ENCODE assay signal across 8 mouse cellular contexts in the genomic region with DNA sequence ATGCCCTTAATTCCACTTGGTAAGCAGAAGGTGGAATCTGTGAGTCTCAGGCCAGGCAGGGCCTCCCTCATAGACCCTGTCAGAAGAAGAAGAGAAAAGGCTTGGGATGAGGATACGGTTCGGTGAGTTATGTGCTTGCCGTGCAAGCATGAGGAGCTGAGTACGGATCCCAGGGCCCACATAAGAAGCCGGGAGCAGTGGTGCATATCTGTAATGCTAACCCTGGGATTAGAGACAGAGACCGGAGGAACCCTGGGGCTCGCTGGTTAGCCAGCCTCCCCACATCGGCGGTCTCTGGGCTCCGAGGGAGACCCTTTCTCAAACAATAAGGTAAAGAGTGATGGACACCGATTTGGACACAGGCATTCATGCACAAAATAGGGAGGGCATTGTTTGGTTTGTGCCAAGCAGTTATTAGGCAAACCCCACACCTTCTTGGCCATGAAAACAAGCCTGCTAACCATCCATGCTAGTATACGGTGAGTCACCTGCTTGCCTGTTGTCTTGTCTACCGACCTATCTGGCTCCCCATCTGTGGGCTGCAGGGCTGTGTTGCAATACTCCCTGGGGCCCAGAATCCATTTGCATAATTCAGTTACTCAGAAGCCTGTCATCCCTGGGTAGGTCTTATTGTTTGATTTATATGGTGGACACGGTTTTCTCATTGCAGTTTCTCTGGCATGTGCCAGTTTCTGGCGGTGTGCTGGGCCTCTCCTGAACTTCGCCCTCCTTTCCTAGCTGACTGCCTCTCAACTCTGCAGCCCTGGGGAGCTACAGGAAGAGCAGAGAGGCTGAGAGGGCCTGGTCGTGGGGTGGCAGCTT. TPM values are rescaled to one million over a fixed set of nuclear protein-coding genes. Genes with fewer than 3 reads are reported as not detected.
DNase-seq lines count a peak whose midpoint lies in the region; ATAC-seq and TF ChIP-seq lines count a peak whose summit lies in the region.
"Had no signal": no experiment of that assay in that cellular context is flagged by ENCODE, and none has a peak within 500 bp of the region (broad histone marks: within the 10 kb centered on the region; RNA-seq: fewer than 3 reads in every experiment).

No protein-coding gene starts in this region.

- TF ChIP-seq CTCF in C2C12 (IDR thresholded peaks at IDR 0.05; ENCODE audit: control insufficient read depth, insufficient read depth, insufficient read length), result no peak
- TF ChIP-seq CTCF in liver, postnatal 0 days (IDR thresholded peaks at IDR 0.05; ENCODE audit: low read depth), result no peak
- TF ChIP-seq CTCF in left cerebral cortex, adult 2 months (IDR thresholded peaks at IDR 0.05), result no peak

- H3K79me2 ChIP-seq in C2C12 (ENCODE audit: control insufficient read depth, insufficient read depth), result peaks cover 73% of the 10 kb centered on the region

- DNase-seq in adipocyte (ENCODE audit: low spot score), result peak; percentile 79
- DNase-seq in liver, postnatal 0 days, result no peak
- DNase-seq in left cerebral cortex, adult 2 months (ENCODE audit: extremely low spot score in 1 of 2, low spot score in 2 of 2), result no peak
- no peak for DNase-seq in forebrain, embryonic 14.5 days (ENCODE audit: low spot score)

- 67% methylated on average over 17 of the region's 17 CpGs for WGBS in intestine, embryonic 16.5 days
- WGBS in liver, postnatal 0 days (ENCODE audit: insufficient replicate concordance), result 57% methylated on average over 17 of the region's 17 CpGs
- WGBS in forebrain, embryonic 14.5 days, result 43% methylated on average over 17 of the region's 17 CpGs

- H3K4me1 ChIP-seq in intestine, embryonic 16.5 days (ENCODE audit: control insufficient read depth, insufficient read depth, low read length), result peaks cover 27% of the 10 kb centered on the region
- H3K4me1 ChIP-seq in liver, postnatal 0 days (ENCODE audit: insufficient read depth), result peaks cover 51% of the 10 kb centered on the region
- peaks cover 4% of the 10 kb centered on the region for H3K4me1 ChIP-seq in forebrain, embryonic 14.5 days (ENCODE audit: control insufficient read depth, insufficient read depth, low read length)

- peak overlapping the region; percentile 91 for H3K27ac ChIP-seq in intestine, embryonic 16.5 days (ENCODE audit: low read length)
- H3K27ac ChIP-seq in liver, postnatal 0 days (ENCODE audit: low read depth), result peak overlapping the region; percentile 72
- H3K27ac ChIP-seq in left cerebral cortex, adult 2 months, result no peak overlapping the region
- H3K27ac ChIP-seq in forebrain, embryonic 14.5 days (ENCODE audit: low read depth, low read length), result no peak overlapping the region
- H3K27ac ChIP-seq: macrophage had no signal

- no peak for TF ChIP-seq EP300 in liver, postnatal 0 days (IDR thresholded peaks at IDR 0.05; ENCODE audit: low read depth)

- H3K4me2 ChIP-seq in intestine, embryonic 16.5 days (ENCODE audit: low read depth, low read length), result peak overlapping the region; percentile 14
- H3K4me2 ChIP-seq in liver, postnatal 0 days (ENCODE audit: low read depth, low read length), result peak overlapping the region; percentile 24; the same call in 1 of the 2 replicates
- H3K4me2 ChIP-seq in forebrain, embryonic 14.5 days (ENCODE audit: low read length), result no peak overlapping the region

- peak; percentile 87 for ATAC-seq in intestine, embryonic 16.5 days
- peak; percentile 35 for ATAC-seq in liver, postnatal 0 days
- no peak for ATAC-seq in monocyte, adult 5-6 weeks (replicated peaks; ENCODE audit: insufficient number of reproducible peaks, low FRiP score, low TSS enrichment, poor library complexity, severe bottlenecking)
- no peak for ATAC-seq in forebrain, embryonic 14.5 days

- no peak overlapping the region for H3K4me3 ChIP-seq in C2C12 (ENCODE audit: insufficient read depth, poor library complexity, severe bottlenecking)
- no peak overlapping the region for H3K4me3 ChIP-seq in intestine, embryonic 16.5 days (ENCODE audit: low read length)
- H3K4me3 ChIP-seq in liver, postnatal 0 days (ENCODE audit: low read depth, low read length), result no peak overlapping the region
- H3K4me3 ChIP-seq in left cerebral cortex, adult 2 months, result no peak overlapping the region
- no peak overlapping the region for H3K4me3 ChIP-seq in forebrain, embryonic 14.5 days (ENCODE audit: low read depth, low read length)

- H3K27me3 ChIP-seq in C2C12 (ENCODE audit: control insufficient read depth, insufficient read depth, insufficient read length), result no peaks in the 10 kb centered on the region
- no peaks in the 10 kb centered on the region for H3K27me3 ChIP-seq in intestine, embryonic 16.5 days (replicated peaks; ENCODE audit: control insufficient read depth, insufficient read depth, low read length)
- no peaks in the 10 kb centered on the region for H3K27me3 ChIP-seq in liver, postnatal 0 days (ENCODE audit: insufficient read depth, low read length)
- H3K27me3 ChIP-seq in forebrain, embryonic 14.5 days (replicated peaks; ENCODE audit: control insufficient read depth, insufficient read depth, low read length), result no peaks in the 10 kb centered on the region

- peaks cover 15% of the 10 kb centered on the region for H3K79me3 ChIP-seq in C2C12 (ENCODE audit: low read depth)

- no peaks in the 10 kb centered on the region for H3K9me3 ChIP-seq in intestine, embryonic 16.5 days (ENCODE audit: control insufficient read depth, low read length)
- no peaks in the 10 kb centered on the region for H3K9me3 ChIP-seq in liver, postnatal 0 days (ENCODE audit: low read length)
- H3K9me3 ChIP-seq in forebrain, embryonic 14.5 days (replicated peaks; ENCODE audit: control insufficient read depth, low read length), result no peaks in the 10 kb centered on the region

- peak overlapping the region; percentile 10 for H3ac ChIP-seq in C2C12 (ENCODE audit: control insufficient read depth, insufficient read length, low read depth)

- intact Hi-C loops in left cerebral cortex, adult 2 months (cut with DNase I), result no loop called here

- H3K9ac ChIP-seq in intestine, embryonic 16.5 days (ENCODE audit: low read depth, low read length), result 0 out of 2 replicates have a peak overlapping the region, but pooled peaks have one; percentile 14
- 0 out of 2 replicates have a peak overlapping the region, but pooled peaks have one; percentile 21 for H3K9ac ChIP-seq in liver, postnatal 0 days (replicated peaks)
- H3K9ac ChIP-seq in forebrain, embryonic 14.5 days (ENCODE audit: low read length), result no peak overlapping the region

- H3K36me3 ChIP-seq in C2C12 (ENCODE audit: control insufficient read depth, insufficient read depth), result no peaks in the 10 kb centered on the region
- no peaks in the 10 kb centered on the region for H3K36me3 ChIP-seq in intestine, embryonic 16.5 days (ENCODE audit: control insufficient read depth, insufficient read depth, low read length)
- peaks cover 2% of the 10 kb centered on the region for H3K36me3 ChIP-seq in liver, postnatal 0 days (replicated peaks; ENCODE audit: insufficient read depth, low read length)
- H3K36me3 ChIP-seq in forebrain, embryonic 14.5 days (ENCODE audit: control insufficient read depth, insufficient read depth, low read length), result no peaks in the 10 kb centered on the region

TF ChIP-seq in C2C12, 6 proteins besides CTCF, POLR2A, EP300 and RAD21:
- TF ChIP-seq CEBPB (IDR thresholded peaks at IDR 0.05; ENCODE audit: low read depth) (peak; percentile 99), USF1 (IDR thresholded peaks at IDR 0.05; ENCODE audit: low read depth) (no peak), MYOD1 (IDR thresholded peaks at IDR 0.05; ENCODE audit: control insufficient read depth, insufficient read length, low read depth) (peak; percentile 44), MYOG (IDR thresholded peaks at IDR 0.05; ENCODE audit: control insufficient read depth, extremely low read depth, insufficient read length) (no peak), MAX (IDR thresholded peaks at IDR 0.05) (peak; percentile 75), FOSL1 (IDR thresholded peaks at IDR 0.05; ENCODE audit: insufficient read depth, low read length, poor library complexity, severe bottlenecking) (peak; percentile 25)

RNA-seq across cellular contexts. Expression of gene Cpt1a, which starts 11.8 kb away (rescaled TPM):
- polyA plus RNA-seq in C2C12 (2012; fragmentation: generic; extraction: Trizol), result 56.7 TPM
- polyA plus RNA-seq in intestine, embryonic 16.5 days (2015; fragmentation: Nextera tagmentation; extraction: Ambion mirVana), result 43.7 and 49.5 TPM in 2 replicates
- 139 and 140 TPM in 2 replicates for polyA plus RNA-seq in liver, postnatal 0 days (2015; fragmentation: Nextera tagmentation; extraction: Ambion mirVana)
- total RNA-seq in monocyte, adult 5-6 weeks (2017), result 49.3 to 85.9 TPM (median 54.0 TPM) in 3 replicates
- 10 to 100 TPM; 20.6 to 27.8 TPM for total RNA-seq in left cerebral cortex, adult 2 months (2021)
- polyA plus RNA-seq in forebrain, embryonic 14.5 days (2014; fragmentation: Nextera tagmentation; extraction: Ambion mirVana), result 14.5 and 15.1 TPM in 2 replicates

RNA-seq across cellular contexts. Expression of gene Ighmbp2, which starts 51.1 kb away (rescaled TPM):
- polyA plus RNA-seq in C2C12 (2012; fragmentation: generic; extraction: Trizol), result 5.3 TPM
- 7.2 and 7.9 TPM in 2 replicates for polyA plus RNA-seq in intestine, embryonic 16.5 days (2015; fragmentation: Nextera tagmentation; extraction: Ambion mirVana)
- 1.4 and 1.8 TPM in 2 replicates for polyA plus RNA-seq in liver, postnatal 0 days (2015; fragmentation: Nextera tagmentation; extraction: Ambion mirVana)
- total RNA-seq in monocyte, adult 5-6 weeks (2017), result 2.3 to 7.1 TPM (median 5.0 TPM) in 3 replicates
- 10 to 100 TPM in 1 of 2 experiments, 1 to 10 TPM in 1; 9.4 to 11.0 TPM for total RNA-seq in left cerebral cortex, adult 2 months (2021)
- polyA plus RNA-seq in forebrain, embryonic 14.5 days (2014; fragmentation: Nextera tagmentation; extraction: Ambion mirVana), result 7.0 and 9.5 TPM in 2 replicates

RNA-seq across cellular contexts. Expression of gene Mrpl21, which starts 51.2 kb away (rescaled TPM):
- 86.3 TPM for polyA plus RNA-seq in C2C12 (2012; fragmentation: generic; extraction: Trizol)
- polyA plus RNA-seq in intestine, embryonic 16.5 days (2015; fragmentation: Nextera tagmentation; extraction: Ambion mirVana), result 108 and 122 TPM in 2 replicates
- polyA plus RNA-seq in liver, postnatal 0 days (2015; fragmentation: Nextera tagmentation; extraction: Ambion mirVana), result 43.9 and 45.5 TPM in 2 replicates
- total RNA-seq in monocyte, adult 5-6 weeks (2017), result 50.9 to 77.2 TPM (median 60.4 TPM) in 3 replicates
- total RNA-seq in left cerebral cortex, adult 2 months (2021), result 10 to 100 TPM; 51.3 to 52.0 TPM
- polyA plus RNA-seq in forebrain, embryonic 14.5 days (2014; fragmentation: Nextera tagmentation; extraction: Ambion mirVana), result 112 and 128 TPM in 2 replicates

RNA-seq across cellular contexts. Expression of gene Tesmin, which starts 54.8 kb away (rescaled TPM):
- 0.39 TPM for polyA plus RNA-seq in C2C12 (2012; fragmentation: generic; extraction: Trizol)
- 0.16 and 0.43 TPM in 2 replicates for polyA plus RNA-seq in intestine, embryonic 16.5 days (2015; fragmentation: Nextera tagmentation; extraction: Ambion mirVana)
- 0.80 and 0.91 TPM in 2 replicates for polyA plus RNA-seq in liver, postnatal 0 days (2015; fragmentation: Nextera tagmentation; extraction: Ambion mirVana)
- total RNA-seq in monocyte, adult 5-6 weeks (2017), result 1.7 to 4.3 TPM (median 2.6 TPM) in 3 replicates
- total RNA-seq in left cerebral cortex, adult 2 months (2021), result under 1 TPM; 0.19 to 0.36 TPM
- polyA plus RNA-seq in forebrain, embryonic 14.5 days (2014; fragmentation: Nextera tagmentation; extraction: Ambion mirVana), result 0.16 and 0.42 TPM in 2 replicates

Comparison
In these comparisons a context has a peak if more than half of its experiments do, and no peak if none do; other contexts are left out.
1. ATAC-seq: peak in intestine, embryonic 16.5 days (single experiment) and liver, postnatal 0 days (single experiment); none in monocyte, adult 5-6 weeks (single experiment) and forebrain, embryonic 14.5 days (single experiment).
2. H3K27ac ChIP-seq: peak in intestine, embryonic 16.5 days (single experiment) and liver, postnatal 0 days (single experiment); none in left cerebral cortex, adult 2 months (single experiment) and forebrain, embryonic 14.5 days (single experiment).